In genomic region chr13:18287536-18287935, GRCm38 (mm10) we compare ENCODE assay signal across 19 mouse cellular contexts.
A peak's percentile ranks its signal among the peaks of the same experiment; 100 is the strongest.
DNase-seq lines count a peak whose midpoint lies in the region; ATAC-seq and TF ChIP-seq lines count a peak whose summit lies in the region.
"Had no signal": no experiment of that assay in that cellular context is flagged by ENCODE, and none has a peak within 500 bp of the region (broad histone marks: within the 10 kb centered on the region; RNA-seq: fewer than 3 reads in every experiment).

No protein-coding gene starts in this region.

- no peaks in the 10 kb centered on the region for H3K9me3 ChIP-seq in midbrain, postnatal 0 days (ENCODE audit: low read length)
- no peaks in the 10 kb centered on the region for H3K9me3 ChIP-seq in midbrain, embryonic 14.5 days (ENCODE audit: control insufficient read depth, low read length)
- no peaks in the 10 kb centered on the region for H3K9me3 ChIP-seq in hindbrain, embryonic 16.5 days (ENCODE audit: control insufficient read depth, low read length)
- no peaks in the 10 kb centered on the region for H3K9me3 ChIP-seq in forebrain, embryonic 12.5 days
- H3K9me3 ChIP-seq: embryonic facial prominence, embryonic 13.5 days; forebrain, embryonic 13.5 days; heart, embryonic 15.5 days; intestine, embryonic 15.5 days had no signal

- no peak overlapping the region for H3K4me2 ChIP-seq in midbrain, postnatal 0 days (ENCODE audit: low read depth, low read length, poor library complexity, severe bottlenecking)
- no peak overlapping the region for H3K4me2 ChIP-seq in midbrain, embryonic 14.5 days (ENCODE audit: low read length)
- H3K4me2 ChIP-seq in hindbrain, embryonic 16.5 days (ENCODE audit: low read length) = no peak overlapping the region
- no peak overlapping the region for H3K4me2 ChIP-seq in forebrain, embryonic 12.5 days
- H3K4me2 ChIP-seq: embryonic facial prominence, embryonic 13.5 days; forebrain, embryonic 13.5 days; heart, embryonic 11.5 days; heart, embryonic 15.5 days; intestine, embryonic 15.5 days had no signal

- H3K36me3 ChIP-seq in midbrain, postnatal 0 days (ENCODE audit: insufficient read depth, low read length) = no peaks in the 10 kb centered on the region
- no peaks in the 10 kb centered on the region for H3K36me3 ChIP-seq in midbrain, embryonic 14.5 days (ENCODE audit: control insufficient read depth, insufficient read depth, low read length)
- H3K36me3 ChIP-seq in hindbrain, embryonic 16.5 days (ENCODE audit: control insufficient read depth, insufficient read depth, low read length) = no peaks in the 10 kb centered on the region
- H3K36me3 ChIP-seq in forebrain, embryonic 12.5 days (replicated peaks) = no peaks in the 10 kb centered on the region
- H3K36me3 ChIP-seq: embryonic facial prominence, embryonic 13.5 days; heart, embryonic 15.5 days; intestine, embryonic 15.5 days had no signal

- no peak overlapping the region for H3K27ac ChIP-seq in midbrain, postnatal 0 days (ENCODE audit: low read depth, low read length)
- no peak overlapping the region for H3K27ac ChIP-seq in midbrain, embryonic 14.5 days (replicated peaks; ENCODE audit: low read depth, low read length)
- no peak overlapping the region; the same call in 1 of the 2 replicates for H3K27ac ChIP-seq in hindbrain, embryonic 16.5 days (ENCODE audit: low read depth, low read length)
- no peak overlapping the region for H3K27ac ChIP-seq in forebrain, embryonic 12.5 days
- H3K27ac ChIP-seq: embryonic facial prominence, embryonic 13.5 days; forebrain, embryonic 13.5 days; heart, adult 2 months; heart, embryonic 15.5 days; intestine, embryonic 15.5 days had no signal

- 66% methylated on average over 7 of the region's 7 CpGs for WGBS in midbrain, postnatal 0 days
- WGBS in midbrain, embryonic 14.5 days = 73% methylated on average over 7 of the region's 7 CpGs
- 55% methylated on average over 7 of the region's 7 CpGs for WGBS in hindbrain, embryonic 16.5 days
- 80% methylated on average over 7 of the region's 7 CpGs for WGBS in forebrain, embryonic 12.5 days

- no peaks in the 10 kb centered on the region for H3K27me3 ChIP-seq in midbrain, postnatal 0 days (ENCODE audit: insufficient read depth, low read length)
- H3K27me3 ChIP-seq in midbrain, embryonic 14.5 days (ENCODE audit: control insufficient read depth, insufficient read depth, low read length) = no peaks in the 10 kb centered on the region
- H3K27me3 ChIP-seq in hindbrain, embryonic 16.5 days (replicated peaks; ENCODE audit: control insufficient read depth, insufficient read depth, low read length) = no peaks in the 10 kb centered on the region
- H3K27me3 ChIP-seq in forebrain, embryonic 12.5 days = no peaks in the 10 kb centered on the region
- H3K27me3 ChIP-seq: embryonic facial prominence, embryonic 13.5 days; forebrain, embryonic 13.5 days; heart, embryonic 15.5 days; intestine, embryonic 15.5 days had no signal

- no peak overlapping the region for H3K9ac ChIP-seq in midbrain, postnatal 0 days (replicated peaks; ENCODE audit: low read length, poor library complexity, severe bottlenecking)
- no peak overlapping the region for H3K9ac ChIP-seq in midbrain, embryonic 14.5 days (replicated peaks; ENCODE audit: low read length)
- H3K9ac ChIP-seq in hindbrain, embryonic 16.5 days (ENCODE audit: low read depth, low read length) = no peak overlapping the region
- no peak overlapping the region for H3K9ac ChIP-seq in forebrain, embryonic 12.5 days
- H3K9ac ChIP-seq: embryonic facial prominence, embryonic 13.5 days; forebrain, embryonic 13.5 days; forebrain, postnatal 0 days; heart, embryonic 15.5 days; intestine, embryonic 15.5 days had no signal

- peak; percentile 44 to 57 for DNase-seq in cerebellum, postnatal 14 days
- DNase-seq in cerebellum, postnatal 36 days = no peak
- peak; percentile 62 for DNase-seq in midbrain, postnatal 0 days (ENCODE audit: low spot score)
- no peak for DNase-seq in midbrain, embryonic 14.5 days
- no peak for DNase-seq in heart, postnatal 4 days
- DNase-seq: adrenal gland, postnatal 10 days; cerebellum, adult 18-20 months; cerebellum, postnatal 25 days; forebrain, postnatal 0 days; gastrocnemius, postnatal 14 days; heart, adult 2 months; heart, postnatal 14 days had no signal

- no peaks in the 10 kb centered on the region for H3K4me1 ChIP-seq in midbrain, postnatal 0 days (ENCODE audit: insufficient read depth, low read length)
- peaks cover under 1% of the 10 kb centered on the region for H3K4me1 ChIP-seq in midbrain, embryonic 14.5 days (ENCODE audit: control insufficient read depth, insufficient read depth, low read length)
- no peaks in the 10 kb centered on the region for H3K4me1 ChIP-seq in hindbrain, embryonic 16.5 days (ENCODE audit: control insufficient read depth, insufficient read depth, low read depth, low read length)
- H3K4me1 ChIP-seq in forebrain, embryonic 12.5 days = peaks cover 4% of the 10 kb centered on the region
- H3K4me1 ChIP-seq: heart, embryonic 15.5 days; intestine, embryonic 15.5 days had no signal

- ATAC-seq in midbrain, postnatal 0 days (ENCODE audit: low FRiP score) = no peak
- ATAC-seq in midbrain, embryonic 14.5 days (ENCODE audit: low FRiP score, low TSS enrichment) = no peak
- peak; percentile 41; the same call in 1 of the 2 replicates for ATAC-seq in hindbrain, embryonic 16.5 days
- ATAC-seq in forebrain, embryonic 12.5 days (ENCODE audit: low FRiP score) = no peak
- ATAC-seq: forebrain, embryonic 13.5 days; forebrain, postnatal 0 days; intestine, embryonic 15.5 days had no signal

- no peak overlapping the region for H3K4me3 ChIP-seq in midbrain, postnatal 0 days (ENCODE audit: low read depth, low read length)
- no peak overlapping the region for H3K4me3 ChIP-seq in midbrain, embryonic 14.5 days (replicated peaks; ENCODE audit: low read depth, low read length)
- no peak overlapping the region for H3K4me3 ChIP-seq in hindbrain, embryonic 16.5 days (ENCODE audit: low read length)
- H3K4me3 ChIP-seq in forebrain, embryonic 12.5 days (replicated peaks) = no peak overlapping the region
- H3K4me3 ChIP-seq: embryonic facial prominence, embryonic 13.5 days; forebrain, embryonic 13.5 days; heart, adult 2 months; heart, embryonic 15.5 days; intestine, embryonic 15.5 days had no signal

- no peak for TF ChIP-seq CTCF in midbrain, postnatal 0 days (IDR thresholded peaks at IDR 0.05)

Comparison
In these comparisons a context has a peak if more than half of its experiments do, and no peak if none do; other contexts are left out.
1. DNase-seq: peak in cerebellum, postnatal 14 days (2 of 2) and midbrain, postnatal 0 days (single experiment); none in cerebellum, postnatal 36 days (0 of 2), midbrain, embryonic 14.5 days (single experiment) and heart, postnatal 4 days (single experiment).